Mouse (Mus musculus): ENCODE results near the gene Efhd1. TPM values are rescaled to one million over a fixed set of nuclear protein-coding genes. Genes with fewer than 3 reads are reported as not detected.
A peak's percentile ranks its signal among the peaks of the same experiment; 100 is the strongest.

Efhd1 gene
- polyA plus RNA-seq, 1 experiment from 2014 or later = 1.2 TPM

DNA sequence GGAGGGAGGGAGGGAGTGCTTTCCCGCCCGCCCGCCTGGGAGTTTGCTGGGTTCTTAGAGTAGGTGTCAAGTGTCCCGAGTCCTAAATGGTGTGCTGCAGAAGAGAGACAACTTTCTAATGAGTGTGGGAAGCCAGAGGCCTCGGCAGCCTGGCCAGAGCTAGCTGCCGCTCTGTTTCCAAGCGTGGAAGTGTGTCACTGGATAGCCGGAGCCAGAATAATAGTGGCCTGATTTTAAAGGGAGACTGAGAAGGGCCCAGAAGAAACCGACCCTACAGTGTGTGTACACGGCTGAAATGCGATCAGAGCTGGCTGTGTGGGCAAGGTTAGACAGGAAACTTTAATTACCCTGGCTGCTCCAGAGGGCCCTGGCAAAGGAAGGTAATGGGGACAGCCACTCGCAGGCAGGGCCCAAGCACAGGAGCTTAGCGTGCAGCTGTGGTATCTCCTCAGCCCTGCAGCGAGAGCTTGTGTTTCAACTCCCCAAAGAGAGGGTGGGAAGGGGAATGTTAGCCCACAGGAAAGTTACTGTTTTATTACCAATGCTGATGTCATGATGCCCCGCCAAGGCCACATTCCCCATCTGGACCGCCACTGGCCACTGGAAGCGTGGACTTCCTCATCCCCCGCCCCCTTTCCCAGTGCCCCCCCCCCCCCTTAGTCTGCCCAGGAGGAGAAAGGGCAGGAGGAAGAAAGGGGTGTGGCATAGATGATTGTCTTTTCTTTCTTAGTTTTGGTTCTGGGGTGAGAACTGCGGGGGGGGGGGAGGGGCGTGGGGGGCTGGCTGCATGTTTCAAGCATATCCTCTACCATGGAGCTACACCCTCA lies 6.7 kb downstream of the Efhd1 start:
- ATAC-seq (ENCODE audit: low FRiP score) = 0 out of 2 replicates have a peak, but pooled peaks have one; percentile 33
- Histone ChIP-seq H3K9ac (replicated peaks) (no peak overlapping the region), H3K4me1 (peaks cover 15% of the 10 kb centered on the region), H3K27me3 (replicated peaks) (peaks cover 16% of the 10 kb centered on the region), H3K36me3 (no peaks in the 10 kb centered on the region), H3K9me3 (replicated peaks) (no peaks in the 10 kb centered on the region), H3K27ac (replicated peaks) (no peak overlapping the region; the same call in 1 of the 2 replicates), H3K4me3 (replicated peaks) (no peak overlapping the region), H3K4me2 (no peak overlapping the region)
- WGBS = 9% methylated on average over 20 of the region's 20 CpGs

DNA sequence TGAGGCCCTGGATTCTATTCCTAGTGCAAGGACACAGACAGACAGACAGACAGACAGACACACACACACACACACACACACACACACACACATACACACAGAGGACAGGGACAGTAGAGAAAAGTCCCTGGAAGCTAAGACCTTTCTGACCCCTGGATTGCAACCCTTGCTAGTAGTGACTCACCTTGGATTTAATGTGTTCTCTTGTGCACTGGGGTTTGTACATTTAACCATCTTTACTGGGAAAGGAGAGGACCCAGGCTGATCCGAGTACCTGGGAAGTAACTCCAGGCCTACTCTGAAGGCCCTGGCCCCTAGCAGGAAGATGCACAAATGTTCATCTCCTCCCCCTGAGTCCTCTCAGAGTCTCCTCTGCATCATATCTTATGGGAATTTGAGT lies 7.4 kb downstream of the Efhd1 start:
- 64% methylated on average over 1 of the region's 1 CpGs for WGBS
- Histone ChIP-seq H3K9ac (replicated peaks) (no peak overlapping the region), H3K4me1 (peaks cover 15% of the 10 kb centered on the region), H3K27me3 (replicated peaks) (peaks cover 9% of the 10 kb centered on the region), H3K4me2 (no peak overlapping the region), H3K4me3 (replicated peaks) (no peak overlapping the region), H3K36me3 (no peaks in the 10 kb centered on the region), H3K27ac (replicated peaks) (no peak overlapping the region), H3K9me3 (replicated peaks) (no peaks in the 10 kb centered on the region)
- no peak for ATAC-seq (ENCODE audit: low FRiP score)

DNA sequence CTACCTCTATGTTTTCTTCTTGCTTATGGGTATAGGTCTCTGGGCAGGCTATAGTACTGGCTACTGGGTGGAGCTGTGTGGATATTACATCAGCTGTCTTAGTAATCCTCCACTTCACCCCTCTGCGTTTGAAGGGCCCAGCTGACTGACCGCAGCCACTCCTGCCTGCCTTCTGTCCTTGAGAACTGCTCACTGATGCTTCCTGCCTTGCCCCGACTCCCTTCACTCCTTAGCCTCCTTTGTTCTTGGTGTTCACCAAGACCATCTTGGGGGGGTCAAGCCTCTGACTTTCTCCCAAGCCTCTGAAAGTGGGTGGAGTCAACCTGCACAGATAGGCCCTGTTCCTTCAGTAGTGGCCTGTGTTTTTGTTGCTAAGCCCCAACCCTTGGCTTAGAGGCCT lies 8.3 kb downstream of the Efhd1 start:
- no peak overlapping the region for H3K27ac ChIP-seq (replicated peaks)
- no peak overlapping the region for H3K4me2 ChIP-seq
- H3K4me3 ChIP-seq (replicated peaks) = no peak overlapping the region
- H3K36me3 ChIP-seq = no peaks in the 10 kb centered on the region
- no peak for ATAC-seq (ENCODE audit: low FRiP score)
- H3K27me3 ChIP-seq (replicated peaks) = peaks cover 5% of the 10 kb centered on the region
- H3K9ac ChIP-seq (replicated peaks) = no peak overlapping the region
- 74% methylated on average over 3 of the region's 3 CpGs for WGBS
- peaks cover 15% of the 10 kb centered on the region for H3K4me1 ChIP-seq
- H3K9me3 ChIP-seq (replicated peaks) = no peaks in the 10 kb centered on the region

DNA sequence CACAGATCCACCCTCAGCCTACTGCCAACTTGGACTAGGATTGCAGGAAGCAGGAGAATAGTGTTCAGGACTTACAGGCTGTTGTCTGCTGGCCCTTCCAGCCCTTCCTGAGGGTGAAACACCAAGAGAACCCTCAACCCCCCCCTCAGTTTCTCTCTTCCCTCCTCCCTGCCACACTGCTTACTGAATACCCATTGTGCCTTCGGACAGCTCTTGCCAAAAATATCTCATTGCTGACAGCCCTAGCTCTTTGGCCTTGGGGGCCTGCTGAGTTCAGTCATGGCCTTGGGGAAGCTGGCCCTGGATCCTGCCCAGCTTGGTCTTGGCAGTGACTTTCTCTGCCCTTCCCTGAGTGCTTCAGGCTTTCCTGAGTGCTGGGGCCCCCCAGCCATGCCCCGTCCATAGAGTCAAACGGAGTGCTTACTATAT lies 9.4 kb downstream of the Efhd1 start:
- 55% methylated on average over 3 of the region's 3 CpGs for WGBS
- Histone ChIP-seq H3K9ac (replicated peaks) (no peak overlapping the region), H3K36me3 (no peaks in the 10 kb centered on the region), H3K9me3 (replicated peaks) (no peaks in the 10 kb centered on the region), H3K4me1 (peaks cover 15% of the 10 kb centered on the region), H3K27me3 (replicated peaks) (no peaks in the 10 kb centered on the region; the same call in 1 of the 2 replicates), H3K4me3 (replicated peaks) (no peak overlapping the region), H3K4me2 (no peak overlapping the region), H3K27ac (replicated peaks) (no peak overlapping the region)
- ATAC-seq (ENCODE audit: low FRiP score) = peak; percentile 31; the same call in 1 of the 2 replicates

DNA sequence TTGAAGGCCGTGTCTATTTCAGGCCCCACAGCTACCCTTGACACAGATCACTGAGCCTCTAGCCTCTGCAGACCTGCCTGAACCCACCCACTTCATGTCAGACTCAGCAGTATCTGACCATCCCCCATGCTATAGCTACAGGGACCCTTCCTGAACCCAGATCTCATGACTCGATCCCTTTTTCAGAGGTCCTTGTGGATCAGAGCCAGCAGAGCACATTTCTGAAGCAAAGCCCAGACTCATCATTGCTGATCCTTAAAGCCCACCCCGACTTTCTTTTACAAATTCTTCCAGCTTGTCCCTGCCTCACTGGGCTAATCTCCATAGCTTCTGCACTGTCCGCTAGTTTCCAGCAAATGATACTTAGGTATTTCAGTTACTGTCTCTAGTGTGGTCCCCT lies 10.0 kb downstream of the Efhd1 start:
- no peak overlapping the region for H3K9ac ChIP-seq (replicated peaks)
- H3K9me3 ChIP-seq (replicated peaks) = no peaks in the 10 kb centered on the region
- H3K27ac ChIP-seq (replicated peaks) = no peak overlapping the region
- H3K36me3 ChIP-seq = no peaks in the 10 kb centered on the region
- peaks cover 15% of the 10 kb centered on the region for H3K4me1 ChIP-seq
- no peaks in the 10 kb centered on the region for H3K27me3 ChIP-seq (replicated peaks)
- ATAC-seq (ENCODE audit: low FRiP score) = no peak
- no peak overlapping the region for H3K4me3 ChIP-seq (replicated peaks)
- WGBS = 75% methylated on average over 4 of the region's 4 CpGs
- no peak overlapping the region for H3K4me2 ChIP-seq

DNA sequence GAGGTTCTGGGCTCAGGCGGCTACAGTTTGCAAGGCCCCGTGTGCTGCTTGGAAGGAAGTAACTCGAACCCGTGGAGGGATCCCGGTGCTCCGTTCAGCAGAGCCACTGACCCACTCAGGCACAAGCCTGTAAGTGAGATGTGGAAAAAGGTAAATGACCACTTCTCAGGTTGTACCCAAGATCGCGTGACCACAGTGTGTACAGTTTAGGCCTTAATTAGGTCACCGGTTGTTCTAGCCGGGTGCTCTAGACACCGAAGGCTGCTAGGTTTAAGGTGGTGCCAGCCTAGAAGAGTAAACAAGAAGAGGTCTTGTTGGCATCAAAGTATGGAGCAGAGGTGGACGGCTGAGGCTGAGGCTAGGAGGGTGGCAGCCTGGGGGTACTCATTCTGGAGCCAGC lies 11.0 kb downstream of the Efhd1 start:
- H3K9ac ChIP-seq (replicated peaks) = no peak overlapping the region
- H3K4me3 ChIP-seq (replicated peaks) = no peak overlapping the region
- H3K4me2 ChIP-seq = no peak overlapping the region
- no peaks in the 10 kb centered on the region for H3K27me3 ChIP-seq (replicated peaks)
- WGBS = 93% methylated on average over 12 of the region's 12 CpGs
- no peaks in the 10 kb centered on the region for H3K9me3 ChIP-seq (replicated peaks)
- H3K36me3 ChIP-seq = no peaks in the 10 kb centered on the region
- peaks cover 14% of the 10 kb centered on the region for H3K4me1 ChIP-seq
- no peak overlapping the region for H3K27ac ChIP-seq (replicated peaks)
- ATAC-seq (ENCODE audit: low FRiP score) = no peak

DNA sequence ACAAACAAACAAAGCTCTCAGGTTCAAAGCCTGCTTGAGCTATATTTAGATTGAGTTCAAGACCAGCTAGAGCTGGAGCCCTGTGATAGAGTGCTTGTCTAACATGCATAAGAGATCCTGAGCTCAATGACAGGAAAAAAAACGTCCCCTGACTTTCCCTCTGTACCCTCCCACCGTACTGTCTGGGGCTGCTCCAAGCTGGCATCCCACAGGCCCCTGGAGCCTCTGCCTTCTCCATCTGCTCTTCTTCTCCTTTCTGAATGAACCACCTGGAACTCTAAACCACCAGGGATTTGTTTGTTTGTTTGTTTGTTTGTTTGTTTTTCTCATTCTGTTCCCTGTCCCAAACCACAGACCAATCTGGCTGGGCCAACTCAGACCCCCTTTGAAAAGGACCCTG lies 11.9 kb downstream of the Efhd1 start:
- Histone ChIP-seq H3K9ac (replicated peaks) (no peak overlapping the region), H3K36me3 (no peaks in the 10 kb centered on the region), H3K27ac (replicated peaks) (no peak overlapping the region), H3K9me3 (replicated peaks) (no peaks in the 10 kb centered on the region), H3K4me2 (no peak overlapping the region), H3K4me1 (peaks cover 6% of the 10 kb centered on the region), H3K4me3 (replicated peaks) (no peak overlapping the region), H3K27me3 (replicated peaks) (no peaks in the 10 kb centered on the region)
- WGBS = 60% methylated on average over 2 of the region's 2 CpGs
- ATAC-seq (ENCODE audit: low FRiP score) = no peak

DNA sequence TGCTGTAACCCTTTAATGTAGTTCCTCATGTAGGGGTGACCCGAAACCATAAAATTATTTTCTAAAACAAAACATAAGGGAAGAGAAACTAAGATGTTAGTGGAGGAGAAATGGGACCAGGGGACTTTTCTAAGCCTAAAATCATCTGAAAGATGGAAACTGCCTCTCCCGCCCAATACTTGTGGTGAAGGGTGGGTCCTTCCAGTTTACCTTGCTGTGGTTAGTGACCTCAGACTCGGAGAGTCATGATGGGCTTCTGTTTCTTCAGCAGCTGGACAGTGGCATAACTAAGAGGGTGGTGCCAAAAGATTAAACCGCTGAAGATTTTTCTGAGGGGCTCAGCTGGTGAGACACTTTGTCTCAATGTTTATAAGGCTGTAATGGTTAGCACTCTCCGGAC lies 16.1 kb downstream of the Efhd1 start:
- no peak overlapping the region for H3K4me2 ChIP-seq
- WGBS = 86% methylated on average over 5 of the region's 5 CpGs
- no peak overlapping the region for H3K27ac ChIP-seq (replicated peaks)
- no peaks in the 10 kb centered on the region for H3K9me3 ChIP-seq (replicated peaks)
- H3K4me1 ChIP-seq = peaks cover 4% of the 10 kb centered on the region; the same call in 1 of the 2 replicates
- H3K36me3 ChIP-seq = no peaks in the 10 kb centered on the region
- no peaks in the 10 kb centered on the region for H3K27me3 ChIP-seq (replicated peaks)
- no peak overlapping the region for H3K9ac ChIP-seq (replicated peaks)
- no peak for ATAC-seq (ENCODE audit: low FRiP score)
- no peak overlapping the region for H3K4me3 ChIP-seq (replicated peaks)

DNA sequence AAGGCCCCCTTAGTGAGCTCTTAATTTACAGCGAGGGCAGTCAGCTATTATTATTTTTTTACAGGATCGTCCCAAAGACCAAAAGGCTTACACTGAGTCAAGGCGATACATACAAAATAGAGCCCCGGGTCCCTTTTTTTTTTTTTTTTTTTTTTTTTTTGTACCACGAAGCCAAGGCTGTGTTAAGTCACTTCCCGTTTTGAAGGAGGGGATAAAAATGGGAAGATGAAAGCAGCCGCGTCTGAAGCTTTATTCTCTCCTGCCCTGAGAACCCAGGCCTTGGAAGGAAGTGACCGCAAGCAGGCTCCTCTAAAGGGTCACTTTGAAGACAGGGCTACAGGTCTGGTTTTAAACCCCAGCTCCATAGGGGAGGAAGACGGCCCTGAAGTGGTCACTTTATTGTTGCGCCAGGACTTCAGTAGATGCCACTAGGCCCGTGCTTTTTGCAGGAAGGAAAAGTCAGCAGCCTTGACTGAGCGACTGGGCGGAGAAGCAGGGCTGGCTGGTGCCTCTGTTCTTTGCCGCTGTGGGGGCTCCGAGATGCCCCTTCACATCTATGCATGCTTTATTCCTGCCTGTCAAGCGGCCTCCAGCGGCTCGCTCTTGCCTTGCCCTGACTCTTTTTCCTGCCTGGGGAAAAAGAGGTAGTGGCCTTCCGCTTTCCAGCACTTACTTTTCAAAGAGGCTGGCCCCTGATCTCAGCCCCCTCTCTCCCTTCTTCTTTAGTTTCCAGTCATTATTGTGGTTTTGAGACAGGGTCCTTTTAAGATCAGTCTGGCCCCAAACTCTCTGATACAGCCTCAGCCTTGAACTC lies 17.6 kb downstream of the Efhd1 start:
- H3K9ac ChIP-seq (replicated peaks) = no peak overlapping the region
- no peaks in the 10 kb centered on the region for H3K9me3 ChIP-seq (replicated peaks)
- H3K27me3 ChIP-seq (replicated peaks) = no peaks in the 10 kb centered on the region
- WGBS = 14% methylated on average over 20 of the region's 20 CpGs
- H3K36me3 ChIP-seq = no peaks in the 10 kb centered on the region
- H3K4me3 ChIP-seq (replicated peaks) = no peak overlapping the region
- ATAC-seq (ENCODE audit: low FRiP score) = no peak
- no peak overlapping the region for H3K27ac ChIP-seq (replicated peaks)
- peak overlapping the region; percentile 3; the same call in 1 of the 2 replicates for H3K4me2 ChIP-seq
- H3K4me1 ChIP-seq = peaks cover 4% of the 10 kb centered on the region; the same call in 1 of the 2 replicates

DNA sequence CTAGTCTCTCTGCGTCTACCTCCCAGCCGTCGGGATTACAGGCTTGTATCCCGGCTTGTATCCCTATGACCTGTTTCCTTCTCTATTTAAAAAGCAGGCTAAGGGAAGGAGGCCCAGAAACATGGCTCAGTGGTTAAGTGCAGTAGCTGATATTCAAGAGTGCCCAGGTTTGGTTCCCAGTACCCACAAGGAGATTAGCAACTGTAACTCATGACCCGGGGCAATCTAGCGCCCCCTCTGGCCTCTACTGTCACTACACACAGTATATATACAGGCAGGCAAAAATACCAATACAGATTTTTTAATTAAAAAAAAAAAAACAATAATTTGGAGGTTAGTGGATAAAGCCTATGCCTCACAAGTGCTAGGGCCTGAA lies 18.2 kb downstream of the Efhd1 start:
- no peak for ATAC-seq (ENCODE audit: low FRiP score)
- H3K4me1 ChIP-seq = peaks cover 4% of the 10 kb centered on the region; the same call in 1 of the 2 replicates
- WGBS = 72% methylated on average over 6 of the region's 6 CpGs
- no peaks in the 10 kb centered on the region for H3K9me3 ChIP-seq (replicated peaks)
- H3K4me3 ChIP-seq (replicated peaks) = no peak overlapping the region
- H3K9ac ChIP-seq (replicated peaks) = no peak overlapping the region
- H3K36me3 ChIP-seq = no peaks in the 10 kb centered on the region
- H3K4me2 ChIP-seq = no peak overlapping the region
- H3K27ac ChIP-seq (replicated peaks) = no peak overlapping the region
- H3K27me3 ChIP-seq (replicated peaks) = no peaks in the 10 kb centered on the region

DNA sequence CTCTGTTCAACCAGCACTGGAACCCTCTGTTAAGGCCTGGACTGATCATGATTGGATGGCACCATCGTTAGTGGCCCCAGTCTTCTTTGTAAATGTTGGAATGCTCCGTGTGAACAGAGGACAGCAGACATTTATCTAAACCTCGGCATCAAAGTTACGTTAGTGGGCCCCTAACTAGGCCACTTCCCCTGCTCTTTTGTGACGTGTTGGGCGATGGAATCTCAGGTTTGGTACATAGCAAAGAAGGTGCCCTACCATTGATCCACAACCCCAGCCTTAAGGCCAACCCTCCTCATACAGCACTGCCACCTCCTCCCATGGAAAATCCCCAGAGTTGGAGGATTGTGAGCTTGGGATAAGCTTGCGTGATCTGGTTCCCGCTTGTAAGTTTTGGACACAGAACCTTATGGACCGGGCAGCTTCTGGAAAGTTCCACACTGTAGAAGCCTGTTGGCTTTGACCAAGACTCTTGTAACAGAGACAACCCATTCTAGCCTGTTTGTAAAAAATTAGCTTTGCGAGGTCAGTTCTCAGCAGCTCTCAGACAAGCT lies 19.3 kb downstream of the Efhd1 start:
- 82% methylated on average over 10 of the region's 10 CpGs for WGBS
- Histone ChIP-seq H3K36me3 (no peaks in the 10 kb centered on the region), H3K4me1 (peaks cover 4% of the 10 kb centered on the region; the same call in 1 of the 2 replicates), H3K4me3 (replicated peaks) (no peak overlapping the region), H3K4me2 (no peak overlapping the region), H3K27me3 (replicated peaks) (no peaks in the 10 kb centered on the region), H3K27ac (replicated peaks) (no peak overlapping the region), H3K9me3 (replicated peaks) (no peaks in the 10 kb centered on the region), H3K9ac (replicated peaks) (no peak overlapping the region)
- no peak for ATAC-seq (ENCODE audit: low FRiP score)

Data from neural tube, embryonic 15.5 days (tissue).